Mouse (Mus musculus) duodenum, adult 2 months (tissue): ENCODE measurements around the gene Nlgn2. TPM values are rescaled to one million over a fixed set of nuclear protein-coding genes. Genes with fewer than 3 reads are reported as not detected.

Experiments used
- polyA plus RNA-seq: library from polyadenylated mRNA; depleted of rRNA; stranded (reverse); fragments of >200 nt; gene quantifications from 2 replicates; pipeline ENCODE4 v1.2.3, GENCODE M21; 2012; ENCODE audit warnings: low replicate concordance; rRNA removed

Nlgn2 gene
- 6.9 and 15.5 TPM in 2 replicates for polyA plus RNA-seq

DNA sequence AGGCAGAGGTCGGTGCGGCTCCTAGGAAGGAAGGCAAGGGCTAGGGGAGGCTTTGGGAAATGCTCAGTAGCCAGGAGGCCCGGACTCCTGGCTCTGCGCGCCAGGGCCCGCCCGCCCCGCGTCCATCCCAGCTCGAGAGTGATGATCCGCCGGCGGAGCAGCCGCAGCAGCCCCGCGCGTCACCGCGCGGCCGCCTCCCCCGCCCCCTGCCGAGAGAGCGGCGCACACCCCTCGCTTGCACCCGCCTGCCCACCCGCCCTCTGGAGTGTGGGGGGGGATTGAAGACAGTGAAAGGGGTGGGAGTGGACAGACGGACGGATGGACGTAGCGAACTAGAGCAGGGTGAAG, at the start of gene Nlgn2:
Gene Nlgn2, minus strand, starts transcription at position 181 of the 348 bp plus-strand sequence.

DNA sequence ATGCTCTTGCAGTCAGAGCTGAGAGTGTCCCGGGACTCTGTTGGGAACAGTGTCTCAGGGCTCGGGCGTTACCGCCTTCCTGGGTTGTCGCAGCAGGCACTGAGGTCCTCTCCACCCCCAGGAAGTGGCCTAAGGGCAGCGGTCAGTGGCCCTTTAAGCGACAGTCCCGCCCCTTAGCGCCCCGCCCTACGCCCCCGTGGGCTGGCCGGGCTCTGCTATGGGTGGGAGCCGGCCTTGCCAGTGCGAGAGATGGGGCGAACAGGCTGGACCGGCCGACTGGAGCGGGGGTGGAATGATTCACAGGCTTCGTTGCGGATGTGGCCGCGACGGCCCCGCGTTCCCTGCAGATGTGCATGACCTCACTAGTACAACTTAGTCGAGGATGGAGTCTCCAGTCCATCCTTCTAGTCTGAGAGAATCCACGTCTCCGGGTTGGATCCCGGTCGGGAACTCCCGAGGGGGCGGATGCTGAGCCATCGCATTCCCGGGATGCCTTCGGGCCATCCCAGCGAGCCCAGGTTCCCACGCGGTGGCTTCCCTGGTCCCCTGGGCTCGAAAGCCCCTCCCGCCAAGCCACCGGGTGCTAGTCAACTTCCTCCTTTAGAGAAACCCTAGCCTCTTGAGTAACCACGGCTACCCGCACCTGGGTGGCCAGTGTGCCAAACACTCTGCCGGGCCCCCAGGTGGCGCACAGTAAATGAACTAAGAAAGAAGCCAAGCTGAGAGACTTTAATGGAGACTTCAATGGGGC, 43.4 kb upstream of the Nlgn2 start, which contains the start of gene Kctd11:
Gene Kctd11, minus strand, starts transcription at position 554 of the 751 bp plus-strand sequence.

DNA sequence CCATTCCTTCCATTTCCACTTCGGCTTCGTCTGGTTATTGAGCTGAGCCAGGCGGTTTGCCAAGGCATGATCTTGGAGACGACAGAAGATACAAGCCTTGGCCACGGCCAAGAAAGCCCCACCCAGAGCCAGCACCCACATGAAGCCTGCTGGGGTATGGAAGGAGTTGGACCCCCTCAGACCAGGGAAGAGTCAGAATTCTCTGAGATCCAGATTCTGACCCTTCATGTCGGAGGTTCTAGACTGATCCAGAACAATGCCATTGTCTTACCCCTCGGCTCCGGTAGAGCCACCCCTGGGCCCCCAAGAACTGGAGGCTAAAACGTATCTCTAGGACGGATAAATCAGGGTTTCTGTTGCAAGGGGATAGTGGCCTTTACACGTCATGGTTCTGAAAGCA, 40.3 kb upstream of the Nlgn2 start, which contains the start of gene Tmem95:
Gene Tmem95, minus strand, starts transcription at position 141 of the 400 bp plus-strand sequence.

DNA sequence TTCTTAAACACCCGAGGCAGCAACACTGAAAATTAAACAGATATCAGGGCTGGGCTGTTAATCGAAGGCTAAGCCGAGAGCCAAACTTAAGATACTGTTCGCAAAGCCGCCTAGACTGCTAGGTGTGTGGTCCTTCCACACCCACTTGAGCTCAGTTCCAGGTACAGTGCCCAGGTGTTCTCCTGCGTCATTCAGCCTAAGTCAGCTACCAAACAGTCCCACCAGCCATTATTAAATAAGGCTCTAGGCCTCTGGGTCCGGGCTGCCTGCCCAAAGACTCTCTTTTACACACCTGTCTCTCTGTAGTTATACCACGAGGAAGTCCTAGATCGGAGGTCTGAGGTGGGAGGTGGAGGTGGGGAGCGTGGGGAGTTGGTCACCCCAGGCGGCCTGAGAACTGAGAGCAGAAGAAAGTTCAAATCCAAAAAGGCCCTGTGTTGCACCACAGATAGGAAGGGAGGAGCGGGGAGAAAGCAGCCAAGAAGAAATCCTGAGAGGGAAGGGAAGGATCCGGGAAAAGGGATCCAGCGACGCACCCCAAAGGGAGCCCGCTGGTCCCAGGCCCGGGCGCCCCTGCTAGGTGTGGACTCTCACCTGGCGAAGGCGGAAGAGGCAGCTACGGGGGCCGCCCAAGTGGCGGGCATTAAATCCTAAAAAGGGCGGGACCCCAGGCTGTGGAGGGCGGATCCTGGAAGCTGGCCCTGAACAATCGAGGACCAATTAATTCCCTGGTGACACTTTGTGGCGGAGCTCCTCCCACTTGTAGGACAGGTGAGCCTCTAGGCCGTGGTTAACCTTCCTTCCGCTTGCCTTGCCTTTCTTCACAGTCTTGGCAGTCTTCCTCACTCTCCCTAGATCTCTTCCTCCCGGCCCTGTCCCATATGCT, 20.8 kb upstream of the Nlgn2 start, which contains the start of gene Tnk1:
Gene Tnk1, minus strand, starts transcription at position 618 of the 886 bp plus-strand sequence.

DNA sequence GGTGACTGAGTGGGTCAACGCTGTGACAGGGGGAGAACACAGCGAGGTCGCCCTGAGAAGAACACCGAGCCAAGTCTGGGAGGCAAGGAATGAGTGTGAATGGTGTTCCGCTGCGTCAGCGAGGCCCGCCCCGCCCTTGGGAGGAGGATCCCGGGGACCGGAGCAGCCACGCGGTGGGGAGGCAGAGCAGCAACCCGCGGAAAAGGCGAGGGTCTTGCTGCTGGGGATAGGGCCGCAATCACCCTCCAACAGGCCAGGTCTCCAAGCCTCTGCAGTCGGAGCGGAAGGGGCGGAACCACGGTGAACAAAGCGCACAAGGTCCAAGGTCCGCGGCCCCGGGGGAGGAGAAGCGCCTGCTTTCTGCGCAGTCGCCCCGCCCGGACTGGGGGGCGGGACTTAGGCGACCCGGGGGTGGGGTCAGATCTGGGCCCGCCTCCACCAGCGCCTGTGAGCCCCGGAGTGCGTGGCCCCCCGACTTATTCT, 8.7 kb upstream of the Nlgn2 start, which contains the start of gene Plscr3:
Gene Plscr3, plus strand, starts transcription at position 179 of the 483 bp plus-strand sequence.

DNA sequence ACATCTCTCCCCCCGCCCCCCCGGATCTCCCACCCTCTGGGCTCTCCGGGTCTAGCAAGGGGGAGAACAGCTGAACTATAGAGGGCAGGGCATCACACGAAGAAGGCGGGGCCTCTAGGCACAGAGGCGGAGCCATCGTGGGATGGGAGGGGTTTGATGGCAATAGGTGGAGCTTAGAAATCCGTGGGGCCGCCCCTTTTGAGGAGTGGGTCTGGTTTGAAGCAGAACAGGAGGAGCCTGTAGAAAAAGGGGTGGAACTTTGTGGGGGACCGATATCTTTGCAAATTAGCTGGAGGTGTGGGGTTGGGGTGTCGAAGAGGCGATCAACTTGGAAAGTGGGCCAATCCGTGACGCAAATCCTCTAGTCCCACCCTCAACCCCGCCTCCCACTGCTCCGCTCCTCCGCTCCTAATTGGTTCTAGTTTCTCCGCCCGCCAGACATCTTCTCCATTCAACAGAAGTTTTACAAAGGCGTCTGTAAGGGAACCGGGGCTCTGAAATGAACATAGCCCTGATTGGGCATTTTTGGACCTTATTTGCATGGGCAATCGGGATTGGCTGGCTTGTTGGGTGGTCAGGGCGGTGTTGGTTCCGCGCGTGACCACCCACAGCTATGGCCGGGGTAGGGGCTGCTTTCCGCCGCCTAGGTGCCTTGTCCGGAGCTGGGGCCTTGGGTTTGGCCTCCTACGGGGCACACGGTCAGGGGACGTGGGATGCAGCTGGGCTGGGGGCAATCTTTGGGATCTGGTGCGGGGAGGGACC, 549 bp upstream of the Nlgn2 start, which contains the start of gene Tmem256:
Gene Tmem256, plus strand, starts transcription at position 563 of the 762 bp plus-strand sequence.

DNA sequence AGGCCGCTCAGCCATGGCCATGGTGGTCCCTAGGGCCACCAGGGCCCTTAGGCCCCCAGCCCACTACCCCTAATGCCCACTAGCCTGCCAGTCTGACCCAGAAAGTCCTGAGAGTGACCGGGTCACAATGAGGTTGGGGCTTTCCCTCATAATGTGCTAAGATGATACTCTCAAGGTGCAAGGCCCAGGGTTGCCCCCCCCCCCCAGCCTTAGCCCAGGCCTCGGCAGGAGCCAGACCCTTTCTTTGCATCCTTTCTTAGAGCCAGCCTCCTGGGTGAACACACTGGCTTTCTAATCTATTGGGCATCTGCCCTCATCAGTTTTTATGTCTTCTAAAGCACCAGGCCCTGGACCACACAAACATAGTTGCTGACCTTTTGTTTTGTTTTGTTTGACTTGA, 15.5 kb downstream of the Nlgn2 start, which contains the start of gene Spem1:
Gene Spem1, minus strand, starts transcription at position 101 of the 400 bp plus-strand sequence.

DNA sequence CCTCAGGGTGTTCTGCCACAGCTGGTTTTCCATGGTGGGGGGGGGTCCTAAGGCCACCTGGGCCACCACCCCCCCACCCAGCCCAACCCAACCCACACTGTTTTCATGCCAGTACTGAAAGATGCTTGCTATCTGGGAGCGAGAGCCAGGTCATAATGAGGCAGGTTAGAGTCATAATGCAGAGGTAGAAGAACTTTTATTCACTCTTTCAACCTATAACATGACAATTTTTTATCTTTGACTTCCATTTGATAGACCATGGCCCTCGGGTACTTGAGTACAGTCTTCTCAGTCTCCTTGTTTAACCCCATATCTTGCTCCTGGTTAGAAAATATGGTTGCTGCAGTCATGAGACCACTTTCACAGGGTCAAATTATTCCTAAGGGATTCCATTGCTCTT, 19.2 kb downstream of the Nlgn2 start, which contains the start of gene Spem2:
Gene Spem2, minus strand, starts transcription at position 101 of the 400 bp plus-strand sequence.

DNA sequence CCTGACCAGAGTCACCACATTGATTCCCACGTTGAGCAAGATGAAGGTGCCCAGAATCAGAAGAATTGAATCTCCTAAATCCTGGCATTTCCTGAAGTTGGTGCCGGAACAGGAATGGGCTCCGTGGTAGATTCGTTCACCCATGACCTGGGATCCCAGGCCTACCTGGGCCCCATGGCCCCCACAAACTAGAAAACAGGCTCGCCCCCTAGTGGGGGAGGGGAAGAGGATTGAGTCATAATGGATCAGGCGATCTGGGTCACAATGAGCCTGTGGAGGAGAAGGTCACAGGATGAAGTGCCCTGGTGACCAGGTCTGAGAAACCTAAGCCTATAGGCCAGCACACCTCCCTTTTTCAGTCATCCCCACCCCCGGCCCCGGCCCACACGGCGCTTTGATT, 22.4 kb downstream of the Nlgn2 start, which contains the start of gene Gm39566:
Gene Gm39566, minus strand, starts transcription at position 144 of the 400 bp plus-strand sequence.

DNA sequence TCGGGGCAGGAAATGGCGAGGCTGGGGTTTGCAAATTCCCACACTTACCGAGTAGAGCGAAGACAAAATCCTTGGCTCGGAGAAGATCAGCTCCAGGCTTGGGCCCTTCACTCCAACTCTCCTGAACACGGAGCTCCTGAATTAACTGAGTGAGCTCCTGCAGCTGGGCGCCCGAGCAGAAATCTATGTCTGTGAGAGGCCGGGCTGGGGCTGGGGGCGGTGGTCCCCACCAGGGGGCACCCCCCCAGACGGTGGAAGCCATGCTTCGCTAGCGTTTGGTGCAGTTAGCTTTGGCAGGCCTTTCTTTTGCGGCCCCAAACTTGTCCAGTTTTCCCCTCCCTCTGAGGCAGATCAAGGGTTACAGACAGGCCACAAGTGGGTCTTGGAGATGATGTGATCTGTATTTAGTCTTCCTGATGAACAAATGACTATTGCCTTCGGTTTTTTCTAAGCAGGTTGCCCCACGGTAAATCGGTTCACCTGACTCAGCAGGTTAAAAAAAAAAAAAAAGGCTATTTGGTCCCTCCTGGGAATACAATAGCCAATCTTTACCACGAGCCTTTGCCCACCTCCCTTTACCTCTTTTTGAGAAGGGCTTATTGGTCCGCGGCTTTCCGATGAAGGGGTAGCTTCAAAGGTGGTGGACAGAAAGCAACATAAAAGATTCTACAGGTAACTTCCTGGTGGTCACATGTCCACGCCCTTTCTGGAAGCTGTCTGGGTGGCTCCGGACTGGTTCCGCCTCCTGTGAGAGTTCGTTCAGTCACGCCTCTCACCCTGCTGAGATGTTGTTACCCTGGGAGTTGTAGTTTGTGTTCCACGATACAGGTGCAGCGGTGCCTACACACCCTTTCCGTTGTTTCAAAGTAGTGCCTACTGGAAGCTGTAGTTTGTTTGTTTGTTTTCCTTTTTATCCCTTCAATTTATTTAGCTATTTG, 32.3 kb downstream of the Nlgn2 start, which contains the start of gene Tmem102:
Gene Tmem102, minus strand, starts transcription at position 653 of the 938 bp plus-strand sequence.

DNA sequence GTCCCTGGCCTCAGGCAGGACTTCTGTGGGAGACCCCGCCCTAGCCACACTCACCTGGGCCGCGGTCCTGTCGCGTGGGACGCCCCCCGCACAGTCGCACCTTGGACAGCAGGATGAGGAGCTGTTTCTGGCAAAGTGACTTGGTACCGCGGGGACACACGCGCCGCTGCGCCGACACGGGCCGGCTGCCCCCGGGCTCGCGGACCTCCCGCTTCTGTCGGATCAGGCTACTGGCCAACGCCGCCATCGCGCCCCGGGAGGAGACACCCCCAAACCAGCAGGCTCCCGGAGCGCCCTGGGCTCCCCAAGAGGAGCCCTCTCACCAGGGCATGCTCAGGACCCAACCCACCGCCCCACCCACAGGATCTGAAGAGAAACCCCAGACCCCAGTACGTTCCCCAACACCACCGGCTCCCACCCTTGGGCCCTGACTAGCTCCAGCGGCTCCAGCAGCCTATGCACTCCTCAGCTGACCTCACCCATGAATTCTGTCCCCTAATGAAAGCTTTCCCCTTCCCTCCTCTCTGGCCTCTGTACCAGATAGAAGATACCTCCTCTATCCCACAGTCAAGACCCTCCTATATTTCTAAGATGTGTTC, 36.1 kb downstream of the Nlgn2 start, which contains the start of gene Fgf11:
Gene Fgf11, minus strand, starts transcription at position 479 of the 599 bp plus-strand sequence.

DNA sequence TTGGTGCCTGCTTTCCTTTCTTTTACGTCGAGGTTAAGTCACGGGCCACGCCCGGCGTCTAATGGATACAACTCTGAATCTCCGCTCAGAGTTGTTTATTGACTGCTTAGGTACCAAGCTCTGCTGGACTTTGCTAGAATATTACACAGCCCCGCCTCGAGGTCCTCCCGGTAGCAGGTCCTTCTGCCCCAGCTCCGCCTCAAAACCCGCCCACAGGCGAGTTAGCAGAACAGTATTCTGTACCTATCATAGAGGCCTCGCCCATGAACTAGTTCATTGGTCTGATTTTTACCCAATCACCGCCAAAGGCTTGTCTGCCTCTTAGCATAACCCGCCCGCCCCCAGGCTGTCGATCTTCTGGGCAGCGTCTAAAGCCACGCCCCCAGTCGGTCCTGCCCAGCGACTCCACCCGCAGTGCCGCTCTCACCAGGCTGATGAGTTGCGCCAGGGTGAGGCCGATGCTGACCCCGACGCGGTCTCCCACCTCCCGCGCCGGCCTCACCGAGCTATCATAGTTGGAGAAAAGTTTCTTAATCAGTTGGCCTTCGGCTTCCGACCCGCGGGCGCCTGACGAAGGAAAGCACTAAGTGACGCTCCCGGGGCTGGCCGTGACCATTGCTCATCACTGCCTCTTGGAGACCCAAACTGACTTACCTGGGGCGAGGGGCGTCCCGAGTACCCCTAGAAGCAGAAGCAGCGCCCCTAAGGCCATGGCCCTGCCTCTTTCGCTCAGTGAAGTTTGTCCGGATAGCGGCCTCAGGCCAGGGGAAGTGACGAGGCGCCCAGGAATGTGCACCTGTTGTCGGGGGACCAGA, 42.2 kb downstream of the Nlgn2 start, which contains the start of gene Chrnb1:
Gene Chrnb1, minus strand, starts transcription at position 776 of the 815 bp plus-strand sequence.

Other genes with a start within 250 kb of the Nlgn2 start
- gene Atp1b2, start 231.8 kb downstream of the Nlgn2 start, polyA plus RNA-seq = 3.0 and 5.0 TPM in 2 replicates
- gene Shbg, start 219.9 kb downstream of the Nlgn2 start, polyA plus RNA-seq = not detected in 2 replicates
- gene Sat2, start 215.8 kb downstream of the Nlgn2 start, polyA plus RNA-seq = 1.4 TPM in 2 replicates
- gene Fxr2, start 204.8 kb downstream of the Nlgn2 start, polyA plus RNA-seq = 37.9 and 40.8 TPM in 2 replicates
- 0.26 TPM in 1 of 2 replicates, not detected in the other for gene Sox15, start 182.5 kb downstream of the Nlgn2 start, polyA plus RNA-seq
- 184 and 214 TPM in 2 replicates for gene Mpdu1, start 175.1 kb downstream of the Nlgn2 start, polyA plus RNA-seq
- 20.5 and 25.2 TPM in 2 replicates for gene Cd68, start 171.6 kb downstream of the Nlgn2 start, polyA plus RNA-seq
- 71.8 and 97.2 TPM in 2 replicates for gene Eif4a1, start 165.4 kb downstream of the Nlgn2 start, polyA plus RNA-seq
- gene Senp3, start 155.7 kb downstream of the Nlgn2 start, polyA plus RNA-seq = 15.6 and 17.3 TPM in 2 replicates
- 11.1 and 13.6 TPM in 2 replicates for gene Tnfsf13, start 152.0 kb downstream of the Nlgn2 start, polyA plus RNA-seq
- 17.8 and 19.2 TPM in 2 replicates for gene Tnfsf12, start 141.9 kb downstream of the Nlgn2 start, polyA plus RNA-seq
- gene Tnfsfm13, start 141.7 kb downstream of the Nlgn2 start, polyA plus RNA-seq = 3.7 and 4.7 TPM in 2 replicates
- gene Polr2a, start 79.1 kb downstream of the Nlgn2 start, polyA plus RNA-seq = 22.0 and 29.9 TPM in 2 replicates
- 0.13 TPM in 1 of 2 replicates, not detected in the other for gene Slc35g3, start 75.8 kb downstream of the Nlgn2 start, polyA plus RNA-seq
- 7.0 and 19.2 TPM in 2 replicates for gene Zbtb4, start 71.9 kb downstream of the Nlgn2 start, polyA plus RNA-seq
- gene Chrnb1, start 41.8 kb downstream of the Nlgn2 start, polyA plus RNA-seq = 3.8 and 6.8 TPM in 2 replicates
- gene Fgf11, start 35.9 kb downstream of the Nlgn2 start, polyA plus RNA-seq = 2.7 and 6.1 TPM in 2 replicates
- 44.7 and 80.5 TPM in 2 replicates for gene Tmem102, start 32.2 kb downstream of the Nlgn2 start, polyA plus RNA-seq
- gene Gm39566, start 22.5 kb downstream of the Nlgn2 start, polyA plus RNA-seq = not detected in 2 replicates
- gene Spem2, start 19.3 kb downstream of the Nlgn2 start, polyA plus RNA-seq = not detected in 2 replicates
- 0.09 and 0.13 TPM in 2 replicates for gene Spem1, start 15.6 kb downstream of the Nlgn2 start, polyA plus RNA-seq
- gene Tmem256, start 730 bp upstream of the Nlgn2 start, polyA plus RNA-seq = 102 and 130 TPM in 2 replicates
- gene Plscr3, start 8.6 kb upstream of the Nlgn2 start, polyA plus RNA-seq = 39.3 and 58.9 TPM in 2 replicates
- 34.8 and 47.5 TPM in 2 replicates for gene Tnk1, start 20.9 kb upstream of the Nlgn2 start, polyA plus RNA-seq
- gene Tmem95, start 40.2 kb upstream of the Nlgn2 start, polyA plus RNA-seq = not detected in 2 replicates
- 2.0 and 2.3 TPM in 2 replicates for gene Kctd11, start 43.6 kb upstream of the Nlgn2 start, polyA plus RNA-seq
- 7.4 and 13.8 TPM in 2 replicates for gene Acap1, start 57.8 kb upstream of the Nlgn2 start, polyA plus RNA-seq
- 2.1 and 3.0 TPM in 2 replicates for gene 2810408A11Rik, start 63.2 kb upstream of the Nlgn2 start, polyA plus RNA-seq
- gene Neurl4, start 63.3 kb upstream of the Nlgn2 start, polyA plus RNA-seq = 20.1 and 23.0 TPM in 2 replicates
- 106 and 110 TPM in 2 replicates for gene Gps2, start 76.1 kb upstream of the Nlgn2 start, polyA plus RNA-seq
- 196 and 222 TPM in 2 replicates for gene Eif5a, start 84.2 kb upstream of the Nlgn2 start, polyA plus RNA-seq
- gene Ybx2, start 98.0 kb upstream of the Nlgn2 start, polyA plus RNA-seq = 10.8 and 28.6 TPM in 2 replicates
- 15.5 and 23.7 TPM in 2 replicates for gene Slc2a4, start 110.4 kb upstream of the Nlgn2 start, polyA plus RNA-seq
- gene Cldn7, start 127.0 kb upstream of the Nlgn2 start, polyA plus RNA-seq = 294 and 1,474 TPM in 2 replicates
- gene Ctdnep1, start 143.4 kb upstream of the Nlgn2 start, polyA plus RNA-seq = 85.4 and 132 TPM in 2 replicates
- gene Elp5, start 144.7 kb upstream of the Nlgn2 start, polyA plus RNA-seq = 38.1 and 39.2 TPM in 2 replicates
- gene Gabarap, start 153.4 kb upstream of the Nlgn2 start, polyA plus RNA-seq = 200 and 478 TPM in 2 replicates
- 8.8 and 9.4 TPM in 2 replicates for gene Phf23, start 158.0 kb upstream of the Nlgn2 start, polyA plus RNA-seq
- gene Dvl2, start 162.8 kb upstream of the Nlgn2 start, polyA plus RNA-seq = 5.5 and 7.4 TPM in 2 replicates
- 124 and 125 TPM in 2 replicates for gene Acadvl, start 177.6 kb upstream of the Nlgn2 start, polyA plus RNA-seq
- gene Dlg4, start 179.2 kb upstream of the Nlgn2 start, polyA plus RNA-seq = 5.2 and 5.7 TPM in 2 replicates
- gene Asgr1, start 216.3 kb upstream of the Nlgn2 start, polyA plus RNA-seq = 0.49 TPM in 1 of 2 replicates, not detected in the other